Mouse (Mus musculus) limb, embryonic 12.5 days (tissue): ENCODE data around the gene Rbpj. TPM values are rescaled to one million over a fixed set of nuclear protein-coding genes. Genes with fewer than 3 reads are reported as not detected.
"Not testable (repeated sequence)": the region's sequence is repeated elsewhere in the genome, so short reads cannot be mapped to it uniquely, and the experiment has no call there.

Source experiments
- ATAC-seq: fragments of 200-750 bp; cut with Nextera tagmentation; 2 replicates; pipeline ENCODE4 v1.8.0; 2017; ENCODE audit warnings: low read depth, moderate TSS enrichment; ENCODE audit not compliant: insufficient number of reproducible peaks, insufficient read depth, low FRiP score, low TSS enrichment
- H3K27ac ChIP-seq: fragments of 300-500 bp; sonication (generic); 2 replicates; pipeline ENCODE4 v1.5.1; 2016; ENCODE audit warnings: mild to moderate bottlenecking, moderate library complexity
- H3K27me3 ChIP-seq: fragments of 300-500 bp; sonication (generic); 2 replicates; pipeline ENCODE4 v1.6.1; 2016; ENCODE audit warnings: mild to moderate bottlenecking, moderate library complexity
- H3K36me3 ChIP-seq: fragments of 300-500 bp; sonication (generic); 2 replicates; pipeline ENCODE4 v1.6.1; 2016; ENCODE audit warnings: mild to moderate bottlenecking, moderate library complexity
- H3K4me1 ChIP-seq: fragments of 300-500 bp; sonication (generic); replicated peaks from 2 replicates; pipeline ENCODE4 v1.6.1; 2016
- H3K4me2 ChIP-seq: fragments of 300-500 bp; sonication (generic); 2 replicates; pipeline ENCODE4 v1.6.1; 2016; ENCODE audit warnings: mild to moderate bottlenecking, moderate library complexity
- H3K4me3 ChIP-seq: fragments of 300-500 bp; sonication (generic); replicated peaks from 2 replicates; pipeline ENCODE4 v1.5.1; 2016; ENCODE audit warnings: mild to moderate bottlenecking
- H3K9ac ChIP-seq: fragments of 300-500 bp; sonication (generic); replicated peaks from 2 replicates; pipeline ENCODE4 v1.6.1; 2016; ENCODE audit warnings: mild to moderate bottlenecking, moderate library complexity
- H3K9me3 ChIP-seq: fragments of 300-500 bp; sonication (generic); 2 replicates; pipeline ENCODE4 v1.6.1; 2016; ENCODE audit warnings: mild to moderate bottlenecking, moderate library complexity
- WGBS: fragments of 180-500 bp; shearing (Covaris S2); methylation state at CpG from one replicate; pipeline ENCODE4 v1.1.7; 2016; 5-methylcytosine and 5-hydroxymethylcytosine counted together
- polyA plus RNA-seq: library from polyadenylated mRNA; unstranded; fragments of >200 nt; fragmentation: Nextera tagmentation; extraction: Ambion mirVana; gene quantifications from 2 replicates; pipeline ENCODE4 v1.2.1, GENCODE M21; 2016

Rbpj gene
- polyA plus RNA-seq, 1 experiment from 2014 or later, result 51.3 TPM

DNA sequence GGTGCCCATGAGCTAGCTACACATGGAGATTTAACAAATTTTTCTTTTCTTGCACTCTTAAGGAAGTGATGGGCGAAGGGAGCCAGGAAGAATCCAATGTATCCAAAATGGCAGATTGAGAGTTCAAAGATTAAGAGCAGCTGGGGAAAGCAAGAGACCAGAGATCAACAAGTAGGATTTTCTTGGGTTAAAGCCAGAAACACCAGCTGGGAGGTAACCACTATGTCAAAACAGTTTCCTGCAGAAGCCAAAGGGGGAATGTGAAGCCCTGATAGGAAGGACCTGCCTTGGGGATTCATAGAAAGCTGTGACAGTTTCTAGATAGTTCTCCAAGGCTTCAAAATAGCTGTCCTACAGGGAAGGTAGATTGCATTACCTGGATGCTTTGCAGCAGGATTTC lies 63.9 kb downstream of the Rbpj start:
- peaks cover 10% of the 10 kb centered on the region for H3K4me1 ChIP-seq
- no peaks in the 10 kb centered on the region for H3K9me3 ChIP-seq
- 92% methylated on average over 1 of the region's 1 CpGs for WGBS
- no peaks in the 10 kb centered on the region for H3K27me3 ChIP-seq
- H3K27ac ChIP-seq, result no peak overlapping the region
- H3K4me2 ChIP-seq, result no peak overlapping the region
- no peak overlapping the region for H3K4me3 ChIP-seq
- no peak overlapping the region for H3K9ac ChIP-seq
- ATAC-seq, result no peak
- no peaks in the 10 kb centered on the region for H3K36me3 ChIP-seq

DNA sequence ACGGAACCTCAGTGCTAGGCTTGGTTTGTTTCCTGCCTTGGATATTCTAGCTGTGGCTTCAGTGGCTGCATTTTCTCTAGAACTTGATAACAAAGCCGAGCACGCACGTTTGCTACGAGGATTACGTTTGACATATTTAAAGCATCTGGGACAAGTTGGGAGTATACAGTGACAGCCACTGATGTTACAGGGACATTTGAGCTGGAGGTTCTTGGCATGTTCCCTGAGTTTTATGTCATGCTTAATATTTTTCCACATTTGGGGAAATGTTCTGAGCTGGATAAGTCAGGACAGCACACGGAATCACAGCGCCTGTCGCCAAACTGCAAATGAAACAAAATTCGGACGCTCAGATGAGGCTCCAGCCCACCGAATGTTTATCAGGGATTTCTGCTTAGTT lies 69.1 kb downstream of the Rbpj start:
- WGBS, result 80% methylated on average over 12 of the region's 12 CpGs
- Histone ChIP-seq H3K4me3 (no peak overlapping the region), H3K4me1 (peaks cover 3% of the 10 kb centered on the region; the same call in 1 of the 2 replicates), H3K9me3 (no peaks in the 10 kb centered on the region), H3K4me2 (no peak overlapping the region), H3K27ac (no peak overlapping the region), H3K27me3 (no peaks in the 10 kb centered on the region), H3K36me3 (no peaks in the 10 kb centered on the region), H3K9ac (no peak overlapping the region)
- ATAC-seq, result no peak

DNA sequence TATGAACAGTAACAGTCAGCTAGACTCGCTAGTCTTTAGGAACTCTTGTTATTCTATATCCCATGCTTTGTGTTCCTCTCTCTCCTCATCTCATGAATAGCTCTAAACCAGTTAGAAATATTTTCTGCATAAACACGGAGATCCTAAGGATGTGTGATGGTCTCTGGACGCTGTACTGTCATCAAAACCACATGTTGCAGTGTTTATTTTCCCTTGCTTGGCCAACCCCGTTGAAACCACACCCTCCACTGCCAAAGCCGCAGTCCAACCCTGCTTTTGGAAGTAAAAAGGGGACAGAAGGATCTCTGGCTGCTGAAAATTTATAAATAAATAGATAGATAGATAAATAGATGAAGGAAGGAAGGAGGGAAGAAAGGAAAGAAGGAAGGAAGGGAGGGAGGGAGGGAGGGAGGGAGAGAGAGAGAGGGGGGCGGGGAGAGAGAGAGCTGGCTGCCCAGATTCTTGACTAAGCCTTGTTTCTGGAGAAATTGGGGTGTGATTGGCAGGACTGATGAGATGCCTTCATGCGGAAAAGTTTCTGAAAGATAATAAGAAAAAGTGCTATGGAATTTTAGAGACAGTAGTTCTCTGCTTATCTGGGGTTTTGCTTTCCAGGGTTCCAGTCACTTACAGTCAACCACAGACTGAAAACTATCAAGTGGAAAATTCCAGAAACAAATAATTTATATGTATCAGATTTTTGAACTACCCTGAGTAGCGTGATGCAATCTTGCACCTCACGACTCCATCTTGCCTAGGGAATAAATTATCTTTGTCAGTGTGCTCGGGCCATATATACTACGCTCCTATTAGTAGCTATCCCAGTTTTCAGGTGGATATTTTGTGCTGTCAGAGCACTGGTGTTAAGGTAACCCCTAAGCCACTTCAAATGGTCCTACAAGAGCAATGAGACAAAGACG lies 70.9 kb downstream of the Rbpj start:
- Histone ChIP-seq H3K27ac (no peak overlapping the region), H3K4me2 (no peak overlapping the region), H3K9ac (no peak overlapping the region), H3K9me3 (no peaks in the 10 kb centered on the region), H3K36me3 (no peaks in the 10 kb centered on the region), H3K27me3 (no peaks in the 10 kb centered on the region; the same call in 1 of the 2 replicates), H3K4me3 (no peak overlapping the region), H3K4me1 (0 out of 2 replicates have a peak, but pooled peaks cover 2% of the 10 kb centered on the region)
- ATAC-seq, result no peak
- 74% methylated on average over 12 of the region's 12 CpGs for WGBS

GRCm38 (mm10) chr5:53539860-53540633 lies 74.1 kb downstream of the Rbpj start:
- no peaks in the 10 kb centered on the region for H3K36me3 ChIP-seq
- WGBS, result 89% methylated on average over 18 of the region's 18 CpGs

DNA sequence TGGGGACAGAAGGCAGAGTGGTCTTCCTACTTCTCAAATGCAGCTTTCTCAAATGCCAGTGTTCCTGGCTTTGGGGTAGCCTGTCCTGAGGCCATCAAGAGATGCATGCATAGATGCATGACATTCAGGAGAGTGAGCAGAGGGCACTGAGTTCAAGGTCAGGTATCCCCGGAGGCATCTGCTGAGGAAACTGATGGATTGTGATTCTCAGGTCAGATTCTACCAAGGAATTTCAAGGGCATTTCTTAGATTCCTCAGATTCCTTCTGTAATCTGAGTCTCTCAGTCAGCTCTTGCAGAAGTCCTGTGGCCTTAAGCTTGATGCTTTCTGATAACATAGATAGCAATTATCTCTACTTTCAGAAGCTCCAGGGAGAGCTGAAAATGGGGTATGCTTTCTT lies 76.1 kb downstream of the Rbpj start:
- 43% methylated on average over 1 of the region's 1 CpGs for WGBS
- H3K9ac ChIP-seq, result no peak overlapping the region
- no peak for ATAC-seq

More at GRCm38 (mm10) chr5:53539860-53540633, 74.1 kb downstream of the Rbpj start:
- Histone ChIP-seq H3K9ac (no peak overlapping the region), H3K4me1 (no peaks in the 10 kb centered on the region), H3K4me3 (no peak overlapping the region), H3K27ac (no peak overlapping the region), H3K27me3 (no peaks in the 10 kb centered on the region; the same call in 1 of the 2 replicates), H3K9me3 (no peaks in the 10 kb centered on the region), H3K4me2 (no peak overlapping the region)
- no peak for ATAC-seq

GRCm38 (mm10) chr5:53543399-53543798 lies 77.4 kb downstream of the Rbpj start:
- Histone ChIP-seq H3K9me3 (no peaks in the 10 kb centered on the region), H3K4me1 (no peaks in the 10 kb centered on the region), H3K4me2 (no peak overlapping the region), H3K27ac (no peak overlapping the region), H3K4me3 (no peak overlapping the region), H3K27me3 (peaks cover 8% of the 10 kb centered on the region), H3K36me3 (no peaks in the 10 kb centered on the region), H3K9ac (no peak overlapping the region)
- ATAC-seq, result no peak
- 83% methylated on average over 4 of the region's 4 CpGs for WGBS

More for the DNA sequence above, 76.1 kb downstream of the Rbpj start:
- H3K27ac ChIP-seq, result no peak overlapping the region
- peaks cover 4% of the 10 kb centered on the region; the same call in 1 of the 2 replicates for H3K27me3 ChIP-seq
- H3K9me3 ChIP-seq, result no peaks in the 10 kb centered on the region
- H3K36me3 ChIP-seq, result no peaks in the 10 kb centered on the region
- no peak overlapping the region for H3K4me3 ChIP-seq
- H3K4me2 ChIP-seq, result no peak overlapping the region
- H3K4me1 ChIP-seq, result no peaks in the 10 kb centered on the region

GRCm38 (mm10) chr5:53543945-53544344 lies 78.0 kb downstream of the Rbpj start:
- WGBS, result 88% methylated on average over 4 of the region's 4 CpGs
- Histone ChIP-seq H3K9ac (no peak overlapping the region), H3K4me3 (no peak overlapping the region), H3K27ac (no peak overlapping the region), H3K27me3 (peaks cover 13% of the 10 kb centered on the region), H3K4me1 (no peaks in the 10 kb centered on the region), H3K9me3 (no peaks in the 10 kb centered on the region), H3K36me3 (no peaks in the 10 kb centered on the region), H3K4me2 (no peak overlapping the region)
- no peak for ATAC-seq

- 75% methylated on average over 6 of the region's 6 CpGs for WGBS
- H3K36me3 ChIP-seq, result no peaks in the 10 kb centered on the region
- H3K4me2 ChIP-seq, result no peak overlapping the region
- H3K9me3 ChIP-seq, result no peaks in the 10 kb centered on the region
- H3K9ac ChIP-seq, result no peak overlapping the region
- peaks cover 19% of the 10 kb centered on the region for H3K27me3 ChIP-seq
- no peak overlapping the region for H3K4me3 ChIP-seq
- H3K27ac ChIP-seq, result peak overlapping the region; percentile 67; the same call in 1 of the 2 replicates
- no peak for ATAC-seq
- H3K4me1 ChIP-seq, result peaks cover 2% of the 10 kb centered on the region
Measured at GRCm38 (mm10) chr5:53546440-53546839, 80.5 kb downstream of the Rbpj start.

DNA sequence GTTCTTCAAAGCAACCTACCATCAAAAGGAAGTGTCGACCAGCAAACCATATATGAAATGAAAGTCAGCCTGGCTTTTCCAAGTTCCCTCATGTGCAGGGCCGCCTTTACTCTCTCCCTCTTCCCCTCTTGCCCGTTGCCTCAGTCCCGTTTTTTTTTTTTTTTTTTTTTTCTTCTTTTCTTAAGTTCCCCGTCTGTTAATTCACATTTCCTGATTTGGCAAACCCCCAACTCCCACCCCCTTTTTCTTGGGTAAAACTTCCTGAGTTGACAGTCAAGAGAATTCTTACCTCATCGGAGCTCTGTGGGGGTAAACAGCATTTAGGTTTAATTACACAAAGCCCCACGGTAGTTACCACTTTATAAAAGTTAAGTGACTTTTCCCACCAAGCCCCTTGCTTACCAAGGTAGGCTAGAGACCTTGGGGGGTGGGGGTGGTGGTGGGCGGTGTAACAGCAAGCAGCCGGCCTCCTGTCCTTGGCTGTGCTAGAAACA lies 81.1 kb downstream of the Rbpj start:
- no peak overlapping the region for H3K4me2 ChIP-seq

GRCm38 (mm10) chr5:53550329-53550728 lies 84.4 kb downstream of the Rbpj start:
- WGBS, result 98% methylated on average over 1 of the region's 1 CpGs
- H3K27me3 ChIP-seq, result peaks cover 23% of the 10 kb centered on the region
- H3K36me3 ChIP-seq, H3K27ac ChIP-seq, H3K9me3 ChIP-seq, H3K9ac ChIP-seq, H3K4me3 ChIP-seq, H3K4me1 ChIP-seq, H3K4me2 ChIP-seq, ATAC-seq: not testable (repeated sequence)

More for the DNA sequence above, 81.1 kb downstream of the Rbpj start:
- no peaks in the 10 kb centered on the region for H3K36me3 ChIP-seq
- WGBS, result 30% methylated on average over 9 of the region's 9 CpGs
- H3K27me3 ChIP-seq, result peaks cover 24% of the 10 kb centered on the region
- H3K4me1 ChIP-seq, result peaks cover 4% of the 10 kb centered on the region
- H3K9me3 ChIP-seq, result no peaks in the 10 kb centered on the region
- no peak overlapping the region for H3K4me3 ChIP-seq
- H3K27ac ChIP-seq, result peak overlapping the region; percentile 67; the same call in 1 of the 2 replicates
- H3K9ac ChIP-seq, result no peak overlapping the region
- peak; percentile 83; the same call in 1 of the 2 replicates for ATAC-seq

- no peaks in the 10 kb centered on the region for H3K36me3 ChIP-seq
- no peak for ATAC-seq
- 77% methylated on average over 6 of the region's 6 CpGs for WGBS
- no peak overlapping the region for H3K4me2 ChIP-seq
- no peak overlapping the region for H3K9ac ChIP-seq
- H3K9me3 ChIP-seq, result no peaks in the 10 kb centered on the region
- H3K27me3 ChIP-seq, result peaks cover 20% of the 10 kb centered on the region
- H3K4me1 ChIP-seq, result peaks cover 4% of the 10 kb centered on the region
- H3K27ac ChIP-seq, result no peak overlapping the region
- no peak overlapping the region for H3K4me3 ChIP-seq
Measured at GRCm38 (mm10) chr5:53551394-53551793, 85.4 kb downstream of the Rbpj start.
